Mouse (Mus musculus) ES-Bruce4 (cell line): ENCODE measurements around the gene Camta1. TPM values are rescaled to one million over a fixed set of nuclear protein-coding genes. Genes with fewer than 3 reads are reported as not detected.

Experiments
- H3K27ac ChIP-seq: 2 replicates; pipeline ENCODE4 v1.5.1; 2012; ENCODE audit warnings: low read length, inconsistent platforms; ENCODE audit not compliant: insufficient read depth
- H3K27me3 ChIP-seq: 2 replicates; pipeline ENCODE4 v1.6.1; 2012; ENCODE audit warnings: mild to moderate bottlenecking, low read length, inconsistent platforms; ENCODE audit not compliant: control insufficient read depth, poor library complexity, insufficient read depth, severe bottlenecking
- H3K36me3 ChIP-seq: 2 replicates; pipeline ENCODE4 v1.6.1; 2012; ENCODE audit warnings: inconsistent platforms, mild to moderate bottlenecking, low read length, moderate library complexity; ENCODE audit not compliant: control insufficient read depth, poor library complexity, insufficient read depth, severe bottlenecking
- H3K4me1 ChIP-seq: one replicate; pipeline ENCODE4 v1.8.1; 2011; ENCODE audit warnings: low read length; ENCODE audit not compliant: control insufficient read depth, insufficient read depth
- H3K4me3 ChIP-seq: 2 replicates; pipeline ENCODE4 v1.5.1; 2011; ENCODE audit warnings: low read depth, mild to moderate bottlenecking, low read length
- H3K9ac ChIP-seq: 2 replicates; pipeline ENCODE4 v1.6.1; 2012; ENCODE audit warnings: low read depth, mild to moderate bottlenecking, inconsistent platforms; ENCODE audit not compliant: poor library complexity, severe bottlenecking
- H3K9me3 ChIP-seq: replicated peaks from 2 replicates; pipeline ENCODE4 v1.6.1; 2012; ENCODE audit warnings: mild to moderate bottlenecking, low read length, inconsistent platforms; ENCODE audit not compliant: control insufficient read depth, poor library complexity, insufficient read depth, severe bottlenecking
- CTCF ChIP-seq: IDR thresholded peaks from one replicate; pipeline ENCODE4 v1.8.1; 2011; ENCODE audit warnings: low read depth, low read length
- EP300 ChIP-seq: IDR thresholded peaks from 2 replicates; pipeline ENCODE4 v1.6.1; 2011; ENCODE audit warnings: low read depth, low read length; ENCODE audit not compliant: insufficient read depth
- POLR2A ChIP-seq: IDR thresholded peaks from one replicate; pipeline ENCODE4 v1.8.1; 2011; ENCODE audit warnings: low read length; ENCODE audit not compliant: insufficient read depth
- polyA plus RNA-seq: library from polyadenylated mRNA; stranded (reverse); fragments of >200 nt; gene quantifications from 2 replicates; pipeline ENCODE4 v1.2.4, GENCODE M21; 2011; ENCODE audit warnings: low read depth; ENCODE audit not compliant: missing spikeins, insufficient read depth, insufficient read length

Gene Camta1
- polyA plus RNA-seq, 1 experiment, result 85.3 TPM

GRCm38 (mm10) chr4:150937293-150938062 is 924.2 kb downstream of the Camta1 start:
- no peak overlapping the region for H3K9ac ChIP-seq

GRCm38 (mm10) chr4:150933503-150933902 is 928.2 kb downstream of the Camta1 start:
- no peak overlapping the region for H3K4me3 ChIP-seq
- no peak for TF ChIP-seq POLR2A
- no peak for TF ChIP-seq CTCF
- TF ChIP-seq EP300, result no peak

More at GRCm38 (mm10) chr4:150937293-150938062, 924.2 kb downstream of the Camta1 start:
- H3K27ac ChIP-seq, result no peak overlapping the region
- no peak overlapping the region for H3K4me3 ChIP-seq
- no peaks in the 10 kb centered on the region for H3K36me3 ChIP-seq
- H3K27me3 ChIP-seq, result no peaks in the 10 kb centered on the region
- TF ChIP-seq CTCF (no peak), POLR2A (no peak), EP300 (no peak)
- no peaks in the 10 kb centered on the region for H3K4me1 ChIP-seq
- H3K9me3 ChIP-seq, result no peaks in the 10 kb centered on the region

GRCm38 (mm10) chr4:150927789-150928188 is 933.9 kb downstream of the Camta1 start:
- TF ChIP-seq POLR2A (no peak), EP300 (no peak), CTCF (no peak)
- Histone ChIP-seq H3K27me3 (no peaks in the 10 kb centered on the region), H3K4me3 (no peak overlapping the region), H3K27ac (no peak overlapping the region), H3K9me3 (no peaks in the 10 kb centered on the region), H3K4me1 (no peaks in the 10 kb centered on the region), H3K36me3 (no peaks in the 10 kb centered on the region), H3K9ac (no peak overlapping the region)

More at GRCm38 (mm10) chr4:150933503-150933902, 928.2 kb downstream of the Camta1 start:
- Histone ChIP-seq H3K36me3 (no peaks in the 10 kb centered on the region), H3K9ac (no peak overlapping the region), H3K27ac (no peak overlapping the region), H3K27me3 (no peaks in the 10 kb centered on the region), H3K9me3 (no peaks in the 10 kb centered on the region), H3K4me1 (no peaks in the 10 kb centered on the region)

DNA sequence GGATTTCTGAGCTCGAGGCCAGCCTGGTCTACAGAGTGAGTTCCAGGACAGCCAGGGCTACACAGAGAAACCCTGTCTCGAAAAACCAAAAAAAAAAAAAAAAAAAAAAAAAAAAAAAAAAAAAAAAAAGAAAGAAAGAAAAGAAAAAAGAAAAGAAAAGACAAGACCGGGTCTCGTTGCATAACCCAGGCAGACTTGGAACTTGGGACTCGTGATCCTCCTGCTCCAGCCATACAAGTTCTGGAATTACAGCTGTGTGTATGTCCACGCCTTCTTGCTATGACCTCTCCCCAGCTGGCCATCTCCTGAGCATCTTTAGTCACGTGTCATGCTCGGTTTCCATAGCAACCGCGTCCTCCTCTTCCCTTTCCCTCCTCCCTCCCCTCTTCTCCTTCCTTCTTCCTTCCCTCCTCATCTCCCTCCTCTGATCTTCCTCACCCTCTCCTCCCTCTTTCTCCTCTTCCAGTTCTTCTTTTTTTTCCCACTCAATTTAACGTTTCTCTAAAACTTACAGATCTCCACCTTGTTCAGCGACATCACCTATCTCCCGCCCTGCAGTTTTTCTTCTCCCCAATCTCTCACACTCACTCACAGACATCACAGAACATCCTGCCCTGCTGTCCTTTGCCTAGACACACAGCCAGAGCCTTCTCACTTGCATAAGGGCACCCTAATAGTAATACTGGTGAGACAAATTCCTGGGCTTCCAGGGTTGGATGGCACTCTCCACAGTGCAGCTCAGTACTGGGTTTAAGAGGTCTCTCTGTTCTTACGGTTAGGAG is 934.6 kb downstream of the Camta1 start:
- Histone ChIP-seq H3K4me3 (no peak overlapping the region), H3K27ac (no peak overlapping the region), H3K4me1 (no peaks in the 10 kb centered on the region), H3K9me3 (no peaks in the 10 kb centered on the region), H3K36me3 (no peaks in the 10 kb centered on the region), H3K27me3 (no peaks in the 10 kb centered on the region), H3K9ac (no peak overlapping the region)
- TF ChIP-seq CTCF (no peak), EP300 (no peak), POLR2A (no peak)

GRCm38 (mm10) chr4:150925923-150926322 is 935.8 kb downstream of the Camta1 start:
- no peak overlapping the region for H3K27ac ChIP-seq
- no peaks in the 10 kb centered on the region for H3K27me3 ChIP-seq
- H3K9me3 ChIP-seq, result no peaks in the 10 kb centered on the region
- no peak overlapping the region for H3K4me3 ChIP-seq
- no peaks in the 10 kb centered on the region for H3K4me1 ChIP-seq
- H3K36me3 ChIP-seq, result no peaks in the 10 kb centered on the region
- no peak for TF ChIP-seq EP300
- no peak for TF ChIP-seq POLR2A
- peak; percentile 59 for TF ChIP-seq CTCF
- no peak overlapping the region for H3K9ac ChIP-seq

DNA sequence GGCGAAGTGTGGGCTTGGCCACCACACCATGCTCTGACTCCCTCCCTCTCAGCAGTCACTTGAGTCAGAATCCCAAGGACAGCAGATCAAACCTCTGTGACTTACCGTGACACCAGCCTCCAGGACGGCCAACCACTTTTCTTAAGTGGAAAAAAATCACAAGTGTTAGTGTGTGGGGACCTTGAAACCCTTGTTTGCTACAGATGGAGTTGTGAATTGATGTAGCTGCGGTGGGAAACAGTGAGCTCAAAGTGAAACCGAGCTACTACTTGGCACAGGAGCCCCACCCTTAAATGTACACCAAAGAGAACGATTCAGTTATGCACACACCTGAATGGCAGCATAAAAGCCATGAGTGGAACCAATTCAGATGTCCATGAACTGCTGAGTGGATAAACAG is 936.7 kb downstream of the Camta1 start:
- Histone ChIP-seq H3K4me3 (no peak overlapping the region), H3K27ac (no peak overlapping the region), H3K4me1 (no peaks in the 10 kb centered on the region), H3K36me3 (no peaks in the 10 kb centered on the region), H3K27me3 (no peaks in the 10 kb centered on the region), H3K9me3 (no peaks in the 10 kb centered on the region), H3K9ac (no peak overlapping the region)
- no peak for TF ChIP-seq CTCF
- no peak for TF ChIP-seq POLR2A
- no peak for TF ChIP-seq EP300
